Mouse (Mus musculus) G1E (cell line): ENCODE data around the gene Gm14226.

Experiments
- CTCF ChIP-seq: IDR thresholded peaks from 2 replicates; pipeline ENCODE4 v1.5.1; 2012; ENCODE audit warnings: low read depth, low read length, inconsistent platforms, mixed read lengths
- GATA1 ChIP-seq: IDR thresholded peaks from 2 replicates; pipeline ENCODE4 v1.6.1; 2012; ENCODE audit warnings: borderline replicate concordance, low read length, inconsistent platforms, mixed read lengths
- POLR2AphosphoS5 ChIP-seq: IDR thresholded peaks from 2 replicates; pipeline ENCODE4 v1.6.1; 2012; ENCODE audit warnings: low read depth, low read length, inconsistent platforms; ENCODE audit not compliant: insufficient replicate concordance
- TAL1 ChIP-seq: conservative IDR thresholded peaks from 2 replicates; pipeline ENCODE4 v1.6.1; 2012; ENCODE audit warnings: low read depth, low read length, inconsistent platforms, mixed read lengths

DNA sequence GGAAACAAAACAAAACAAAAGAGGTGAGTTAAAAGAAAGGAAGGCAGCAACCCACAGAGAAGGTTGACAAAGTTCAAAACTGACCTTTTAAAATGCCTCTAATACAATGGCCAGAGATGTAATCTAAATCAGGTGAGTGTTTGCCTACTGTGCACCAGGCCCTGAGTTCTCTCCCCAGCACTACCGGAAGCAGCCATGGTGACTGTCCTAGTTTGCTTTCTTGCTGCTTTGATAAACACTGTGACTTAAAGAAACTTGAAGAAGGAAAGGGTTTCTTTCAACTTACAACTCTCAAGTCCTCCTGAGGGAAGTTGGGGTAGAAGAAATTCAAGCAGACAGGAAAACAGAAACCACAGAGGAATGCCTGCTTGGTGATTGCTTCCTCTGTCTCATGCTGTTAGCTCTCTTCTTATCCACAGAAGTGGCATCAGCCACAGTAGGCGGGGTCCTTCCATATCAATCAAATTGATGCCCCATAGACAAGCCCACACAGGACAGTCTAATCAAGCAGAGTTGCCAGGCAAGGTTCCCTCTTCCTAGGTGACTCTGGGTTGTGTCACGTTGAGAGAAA, 6.9 kb upstream of the Gm14226 start:
- TF ChIP-seq CTCF (no peak), GATA1 (no peak), TAL1 (no peak), POLR2AphosphoS5 (no peak)
